Mouse (Mus musculus) embryo, embryonic 11.5 days (tissue): Measurements from ENCODE around the gene Hdac7.

Experiments
- DNase-seq: peaks from one replicate; pipeline ENCODE4 v3.0.0-alpha.2; 2012; ENCODE audit warnings: low read depth, low spot score

The Hdac7 gene

DNA sequence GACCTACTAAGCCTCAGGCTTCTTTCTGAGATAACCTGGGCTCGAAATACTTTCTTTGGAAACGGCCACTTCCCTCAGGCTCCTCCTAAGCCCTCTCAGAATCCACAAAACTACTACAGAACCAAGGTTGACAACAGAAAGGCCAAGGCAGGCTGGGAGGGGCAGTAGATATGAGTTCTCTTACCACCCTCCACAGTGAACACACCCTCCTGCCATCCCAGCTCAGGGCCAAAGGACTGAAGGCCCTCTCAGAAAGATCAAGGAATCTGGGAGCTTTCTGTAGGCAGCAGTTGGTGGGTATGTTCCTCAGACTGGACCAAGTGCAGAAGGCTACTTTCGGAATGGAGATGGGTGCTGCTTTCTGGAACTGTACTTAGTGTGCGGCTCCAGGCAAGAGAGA lies 29.0 kb downstream of the Hdac7 start:
- no peak for DNase-seq

DNA sequence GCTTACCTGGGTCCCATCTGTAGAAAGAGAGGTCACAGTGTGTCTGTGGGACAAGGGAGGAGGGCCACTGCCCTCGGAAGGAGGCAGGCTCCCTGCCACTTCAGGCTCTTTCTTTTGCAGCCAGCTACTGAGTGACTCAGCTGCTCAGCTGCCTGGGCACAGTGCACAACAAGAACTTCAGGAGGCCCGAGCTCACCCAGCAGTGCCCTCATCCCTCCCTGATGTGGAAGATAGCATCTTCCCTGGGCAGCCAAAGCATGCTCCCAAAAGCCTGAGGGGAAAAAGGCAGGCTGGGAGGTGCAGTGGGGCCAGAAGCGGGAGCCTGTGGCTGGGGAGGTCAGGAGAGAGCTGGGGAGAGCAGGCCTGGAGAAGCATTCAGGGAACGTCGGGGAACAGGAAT lies 29.6 kb downstream of the Hdac7 start:
- DNase-seq = no peak

- DNase-seq = no peak
These were observed 30.7 kb downstream of the Hdac7 start for GRCm38 (mm10) chr15:97813452-97814204.

DNA sequence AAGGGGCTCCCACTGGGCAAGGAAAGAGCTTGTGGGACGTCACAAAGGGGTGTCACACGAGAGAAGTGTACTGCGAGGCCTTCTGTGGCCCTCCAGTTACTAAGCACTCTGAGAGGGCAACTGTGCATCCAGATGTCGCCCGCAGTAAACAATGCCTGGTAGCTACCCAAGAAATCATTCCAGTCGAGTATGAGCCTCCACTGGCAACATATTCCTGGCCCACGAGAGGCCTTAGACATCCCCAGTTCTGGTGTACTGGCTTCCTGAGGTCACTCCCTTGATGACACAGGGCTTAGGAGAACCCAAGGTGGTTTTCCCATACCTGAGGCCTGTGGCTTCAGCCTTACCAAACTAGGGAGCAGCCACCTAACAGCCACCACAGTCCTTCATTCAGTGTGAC lies 31.4 kb downstream of the Hdac7 start:
- no peak for DNase-seq

DNA sequence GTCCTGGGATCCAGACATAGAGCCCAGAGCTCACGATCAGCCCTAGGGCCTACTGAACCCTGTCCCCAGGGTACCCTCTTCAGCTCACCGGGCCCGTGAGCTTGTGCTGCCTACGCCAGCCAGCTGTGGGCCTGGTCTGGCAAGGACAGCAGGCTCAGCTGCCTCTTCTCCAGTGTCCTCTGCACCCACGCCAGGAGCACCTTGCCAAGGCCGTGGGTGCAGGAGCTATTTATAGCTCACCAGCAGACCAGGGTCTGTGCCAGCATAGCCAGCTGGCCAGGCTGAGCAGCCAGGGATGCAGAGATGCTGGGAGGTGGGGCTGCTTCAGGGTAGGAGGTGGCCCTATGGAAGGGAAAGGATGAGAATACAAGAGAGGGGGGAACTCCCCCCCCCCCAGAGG lies 32.2 kb downstream of the Hdac7 start:
- no peak for DNase-seq

GRCm38 (mm10) chr15:97811307-97811706 lies 33.0 kb downstream of the Hdac7 start:
- no peak for DNase-seq

- DNase-seq = no peak
These were observed 33.9 kb downstream of the Hdac7 start for GRCm38 (mm10) chr15:97810399-97810798.

DNA sequence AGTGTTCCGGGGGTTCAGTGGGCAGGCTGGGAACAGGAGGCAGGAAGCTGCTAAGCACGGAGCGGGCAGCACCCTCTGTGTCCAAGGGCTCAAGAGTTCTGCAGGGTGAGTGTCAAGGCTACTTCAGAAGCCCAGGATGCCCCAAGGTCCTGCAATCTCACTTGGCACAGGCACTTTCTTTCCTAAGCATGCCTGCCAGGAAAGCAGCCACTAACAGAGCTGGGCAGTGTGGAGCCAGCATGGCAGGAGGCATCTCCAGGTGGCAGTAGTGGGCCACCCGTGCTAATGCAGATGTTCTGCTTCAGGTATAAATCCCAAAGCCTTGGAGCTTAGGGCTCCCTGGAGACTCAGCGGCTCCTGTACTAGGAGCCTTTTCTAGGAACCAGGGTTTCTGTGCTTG lies 34.4 kb downstream of the Hdac7 start:
- no peak for DNase-seq

DNA sequence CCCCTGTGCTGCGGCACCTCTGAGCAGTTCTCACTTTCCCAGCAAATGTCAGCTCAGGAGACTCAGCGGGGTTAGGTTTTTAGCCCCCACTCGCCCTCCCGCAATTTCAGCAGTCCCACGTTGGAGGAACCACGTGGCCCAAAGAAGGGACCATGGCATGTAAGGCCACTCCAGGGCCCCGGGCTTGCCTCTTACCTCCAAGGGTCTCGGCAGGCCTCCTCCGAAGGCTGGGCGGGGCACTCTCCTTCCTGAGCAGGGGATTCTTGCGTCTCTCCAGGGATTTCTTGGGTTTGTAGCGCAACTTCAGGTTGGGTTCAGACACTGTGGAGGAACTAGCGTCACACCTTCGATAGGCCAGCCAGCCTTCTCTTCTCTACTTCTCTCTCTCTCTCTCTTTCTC lies 35.1 kb downstream of the Hdac7 start:
- no peak for DNase-seq

DNA sequence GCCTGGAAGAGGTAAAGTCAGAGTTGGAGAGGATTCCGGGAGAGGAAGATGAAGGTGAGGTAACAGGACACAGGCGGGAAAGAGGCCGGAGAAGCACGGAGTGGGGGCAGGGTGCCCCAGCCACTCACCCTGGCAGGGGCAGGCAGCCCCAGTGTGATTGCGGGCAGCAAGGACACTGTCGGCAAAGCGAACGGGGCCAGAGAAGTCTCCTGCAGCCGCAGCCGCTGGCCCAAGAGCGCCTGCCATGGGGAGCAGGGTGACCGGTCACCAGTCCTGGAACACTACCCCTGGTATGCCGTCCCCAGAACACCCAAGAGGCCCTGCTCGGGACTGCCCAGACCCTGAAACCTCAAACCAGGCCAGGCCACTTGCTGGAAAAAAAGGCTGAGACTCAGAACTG lies 35.8 kb downstream of the Hdac7 start:
- DNase-seq = no peak

DNA sequence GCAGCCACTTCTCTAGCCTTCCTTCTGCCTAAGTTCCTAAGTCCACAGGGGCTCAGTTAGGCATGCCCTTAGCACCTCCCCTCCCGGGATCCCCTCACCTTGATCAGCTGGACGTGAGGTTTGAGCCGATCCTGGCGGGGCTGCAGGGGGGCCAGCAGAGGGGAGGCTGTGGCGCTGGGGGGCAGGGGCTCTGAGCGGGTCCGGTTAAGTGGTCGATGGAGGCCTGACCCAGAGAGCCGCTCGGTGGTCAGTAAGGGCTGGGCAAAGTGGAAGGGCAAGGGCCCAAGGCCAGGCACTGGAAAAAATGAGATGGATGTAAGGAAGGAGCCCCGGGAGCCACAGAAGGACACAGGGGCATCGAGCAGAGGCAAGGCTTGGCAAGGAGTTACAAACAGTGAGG lies 36.4 kb downstream of the Hdac7 start:
- no peak for DNase-seq

- DNase-seq = no peak
These were observed 41.7 kb downstream of the Hdac7 start for GRCm38 (mm10) chr15:97802575-97802974.

GRCm38 (mm10) chr15:97801811-97802210 lies 42.5 kb downstream of the Hdac7 start:
- DNase-seq = no peak

DNA sequence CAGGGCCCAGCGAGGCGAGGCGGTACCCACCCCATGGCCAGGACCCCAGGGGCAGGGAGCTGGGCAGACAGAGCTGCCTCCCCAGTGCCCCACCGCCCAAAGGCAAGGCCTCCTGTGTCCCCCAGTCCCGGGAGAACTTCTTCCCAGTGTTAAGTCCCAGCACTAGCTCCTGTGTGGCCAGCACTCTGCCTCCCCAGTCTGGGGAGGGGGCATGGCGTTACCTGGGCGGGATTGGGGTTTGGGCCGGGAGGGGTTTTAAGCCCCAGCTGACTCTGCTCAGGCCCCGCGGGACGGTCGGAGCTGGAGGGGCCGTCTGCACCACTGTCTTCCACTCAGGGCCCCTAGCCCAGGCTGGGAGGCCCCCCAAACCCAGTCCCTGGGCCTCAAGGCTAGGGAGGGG lies 43.4 kb downstream of the Hdac7 start:
- DNase-seq = no peak

- DNase-seq = no peak
These were observed 44.9 kb downstream of the Hdac7 start for GRCm38 (mm10) chr15:97799446-97799845.

DNA sequence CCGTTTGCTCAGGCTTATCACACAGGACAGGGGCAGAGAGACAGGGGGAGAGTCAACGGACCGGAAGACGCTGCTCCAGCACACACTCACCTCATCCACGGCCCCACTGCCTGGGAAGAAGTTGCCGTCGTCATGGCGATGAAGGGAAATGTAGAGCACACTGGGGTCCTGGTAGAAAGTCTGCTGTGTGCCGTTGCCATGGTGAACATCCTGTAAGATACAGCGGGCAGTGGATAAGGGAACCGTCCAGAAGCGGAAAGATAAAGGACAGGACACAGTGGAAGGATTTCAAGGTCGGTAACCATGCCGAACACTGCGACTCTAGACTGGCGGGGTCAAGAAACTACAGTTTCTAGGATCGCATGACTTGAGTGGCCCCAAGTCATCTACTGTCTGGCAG lies 46.2 kb downstream of the Hdac7 start:
- DNase-seq = no peak

DNA sequence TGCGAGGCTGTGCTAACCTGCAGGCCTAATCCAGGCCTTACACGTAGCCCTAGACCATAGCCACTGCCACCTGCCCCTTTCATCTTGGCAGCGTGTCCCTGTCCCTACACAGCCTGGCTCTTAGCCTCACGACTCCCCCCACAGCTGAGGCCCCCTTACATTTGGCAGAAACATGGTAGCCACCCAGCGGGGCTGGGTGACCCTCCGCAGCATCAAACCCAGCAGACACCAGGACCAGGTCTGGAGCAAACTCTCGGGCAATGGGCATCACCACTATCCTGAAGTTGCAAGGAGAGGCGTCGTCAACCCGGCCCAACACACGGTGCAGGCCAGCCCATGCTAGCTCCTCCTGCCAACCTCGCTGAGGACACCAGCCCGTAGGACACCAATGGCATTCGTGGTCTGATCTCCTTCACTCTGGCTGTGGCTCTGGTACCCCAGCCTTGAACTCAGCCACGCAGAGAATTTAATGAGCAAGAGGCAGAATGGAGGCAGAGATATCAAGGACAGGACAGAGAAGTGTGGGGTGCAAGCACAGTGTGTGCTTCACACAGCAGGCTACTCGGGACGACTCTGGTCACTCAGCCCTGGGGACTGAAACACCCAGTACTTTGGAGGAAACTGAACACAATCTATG lies 47.5 kb downstream of the Hdac7 start:
- no peak for DNase-seq

DNA sequence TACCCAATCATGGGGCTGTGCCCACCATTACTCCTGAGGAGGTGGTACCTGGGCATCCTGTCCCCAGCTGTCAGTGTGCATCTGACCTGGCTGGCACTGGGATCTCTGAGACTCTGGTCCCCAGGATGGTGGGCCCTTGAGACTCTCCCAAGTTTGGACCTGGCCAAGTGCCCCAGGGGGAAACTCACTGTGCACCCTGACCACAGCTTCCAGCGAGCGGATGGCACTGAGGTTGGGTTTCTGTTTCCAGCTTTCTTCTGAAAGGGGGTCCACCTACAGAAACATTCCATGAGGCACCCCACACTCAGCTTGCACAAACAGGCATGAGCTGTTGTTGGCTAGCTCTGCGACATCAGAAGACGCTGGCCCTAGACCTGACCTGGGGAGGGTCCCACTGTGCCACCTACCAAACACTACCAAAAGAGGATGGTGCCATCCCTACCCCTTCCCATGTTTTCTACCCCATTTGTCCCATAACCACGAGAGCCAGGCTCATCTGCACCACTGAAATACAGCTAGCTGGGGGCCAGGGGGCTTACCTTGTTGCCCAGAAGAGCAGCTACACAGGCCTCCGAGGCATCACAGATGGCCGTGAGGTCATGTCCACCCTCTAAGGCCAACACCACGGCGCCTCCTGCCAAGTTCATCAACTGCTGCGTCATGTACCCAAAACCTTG lies 48.6 kb downstream of the Hdac7 start:
- no peak for DNase-seq

GRCm38 (mm10) chr15:97794268-97794667 lies 50.0 kb downstream of the Hdac7 start:
- DNase-seq = no peak

GRCm38 (mm10) chr15:97793386-97794153 lies 50.7 kb downstream of the Hdac7 start:
- DNase-seq = no peak

- no peak for DNase-seq
These were observed 53.1 kb downstream of the Hdac7 start for GRCm38 (mm10) chr15:97791126-97791700.
